Mouse (Mus musculus) T-cell, adult 2 months (primary cell): ENCODE data around the gene Foxk1.

ENCODE experiments used
- DNase-seq: peaks from one replicate; pipeline ENCODE4 v3.0.0; 2022; ENCODE audit warnings: low spot score

Gene Foxk1

DNA sequence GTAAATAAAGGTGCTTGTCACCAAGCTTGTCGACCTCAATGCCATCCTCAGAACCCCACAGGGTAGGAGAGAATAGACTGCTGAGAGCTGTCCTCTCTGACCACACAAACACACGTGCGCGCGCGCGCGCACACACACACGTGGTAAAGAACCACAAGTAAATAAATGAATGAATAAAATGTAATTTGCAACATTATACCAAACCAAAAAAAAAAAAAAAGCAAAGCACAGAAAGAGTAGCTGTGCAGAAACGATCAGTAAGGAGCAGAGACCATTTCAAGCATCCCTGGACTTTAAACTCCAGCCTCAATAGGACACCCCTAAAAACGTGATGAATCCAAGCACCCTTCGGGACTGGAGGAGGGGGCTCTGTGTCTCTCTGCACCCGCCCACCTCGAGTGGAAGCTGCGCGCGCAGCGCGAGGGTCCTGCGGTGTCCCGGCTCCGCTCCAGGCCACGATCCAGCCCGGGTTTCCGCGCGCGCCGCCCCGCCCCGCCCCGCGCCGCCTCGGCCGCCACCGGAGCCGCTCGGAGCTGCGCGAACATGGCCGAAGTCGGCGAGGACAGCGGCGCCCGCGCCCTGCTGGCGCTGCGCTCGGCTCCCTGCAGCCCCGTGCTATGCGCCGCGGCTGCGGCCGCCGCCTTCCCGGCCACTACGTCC lies at the start of gene Foxk1:
Foxk1 (plus strand) TSS at position 517 of the 660 bp plus-strand sequence.
- peak; percentile 85 for DNase-seq

DNA sequence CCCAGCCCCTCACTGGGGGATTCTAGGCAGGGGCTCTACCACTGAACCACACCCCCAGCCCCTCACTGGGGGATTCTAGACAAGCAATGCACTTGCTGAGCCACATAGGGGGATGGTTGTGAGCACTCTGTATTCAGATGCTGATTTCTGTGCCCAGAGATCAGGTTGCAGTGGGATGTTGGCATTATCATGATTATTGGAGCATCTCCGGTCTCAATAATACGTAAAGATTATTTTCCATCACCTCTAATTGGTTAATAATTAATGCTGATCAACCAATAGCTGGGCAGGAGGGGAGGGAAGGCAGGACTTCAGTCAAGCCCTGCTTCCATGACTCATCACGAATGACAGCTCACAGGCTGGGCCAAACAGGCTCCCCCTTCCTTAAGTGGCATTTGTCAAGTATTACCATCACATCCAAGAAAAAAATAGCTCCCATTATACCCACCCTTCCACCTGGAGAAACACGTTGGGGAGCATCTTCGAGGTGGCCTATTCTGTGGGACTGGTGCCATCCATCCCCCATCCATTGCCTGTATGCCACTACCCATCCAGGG lies 48.9 kb upstream of the Foxk1 start:
- no peak for DNase-seq

DNA sequence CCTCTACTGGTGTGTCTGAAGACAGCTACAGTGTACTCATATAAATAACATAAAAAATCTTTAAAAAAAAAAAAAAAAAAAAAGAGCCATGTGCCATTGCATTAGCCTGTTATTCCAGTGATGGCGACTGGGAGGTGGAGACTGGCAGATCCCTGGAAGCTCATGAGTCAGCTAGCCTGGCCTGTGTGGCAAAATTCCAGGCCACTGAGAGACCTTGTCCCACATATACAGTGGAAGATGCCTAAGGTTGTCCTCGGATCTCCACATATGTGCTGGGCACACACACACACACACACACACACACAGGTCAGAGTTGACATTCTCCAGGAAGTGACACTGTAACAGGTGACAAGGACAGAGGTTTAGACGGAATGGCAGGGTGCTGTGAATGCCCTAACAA lies 46.2 kb upstream of the Foxk1 start:
- DNase-seq: no peak

DNA sequence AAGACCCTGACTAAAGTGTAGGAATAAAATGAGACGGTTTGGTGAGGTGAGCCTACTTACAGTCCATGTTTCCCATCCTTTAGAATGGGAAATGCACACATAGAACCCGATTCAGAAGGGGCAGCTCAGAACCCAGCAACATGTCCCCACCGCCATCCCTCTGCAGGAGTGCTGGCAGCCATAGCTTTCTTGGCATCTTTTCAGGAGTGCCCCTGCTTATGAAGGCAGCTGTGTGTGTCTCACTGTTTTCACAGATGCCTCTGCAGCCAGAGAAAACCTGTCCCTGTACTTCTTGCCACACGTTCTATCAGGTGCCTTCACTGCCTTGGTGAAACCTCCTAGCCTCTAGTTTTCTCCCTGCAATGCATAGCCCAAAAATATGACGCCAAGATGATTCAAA lies 40.1 kb upstream of the Foxk1 start:
- no peak for DNase-seq

DNA sequence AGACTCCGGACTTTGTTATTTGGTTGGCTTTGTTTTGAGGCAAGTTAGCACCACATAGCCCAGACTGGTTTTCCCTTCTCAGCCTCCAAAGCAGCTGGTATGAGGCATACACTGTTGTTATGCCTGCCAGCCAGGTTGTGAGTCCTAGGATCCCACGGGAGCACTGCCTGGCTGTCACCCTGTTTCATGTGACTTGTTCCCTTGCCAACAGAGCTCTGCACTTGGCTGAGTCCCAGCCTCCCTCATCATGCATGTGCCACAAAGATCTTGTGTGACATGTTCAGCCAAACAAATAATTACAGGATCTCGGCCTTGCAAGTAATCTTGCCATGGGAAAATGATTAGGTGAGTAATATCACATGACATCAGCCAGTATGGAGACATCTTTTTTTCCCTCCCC lies 38.4 kb upstream of the Foxk1 start:
- DNase-seq: no peak

DNA sequence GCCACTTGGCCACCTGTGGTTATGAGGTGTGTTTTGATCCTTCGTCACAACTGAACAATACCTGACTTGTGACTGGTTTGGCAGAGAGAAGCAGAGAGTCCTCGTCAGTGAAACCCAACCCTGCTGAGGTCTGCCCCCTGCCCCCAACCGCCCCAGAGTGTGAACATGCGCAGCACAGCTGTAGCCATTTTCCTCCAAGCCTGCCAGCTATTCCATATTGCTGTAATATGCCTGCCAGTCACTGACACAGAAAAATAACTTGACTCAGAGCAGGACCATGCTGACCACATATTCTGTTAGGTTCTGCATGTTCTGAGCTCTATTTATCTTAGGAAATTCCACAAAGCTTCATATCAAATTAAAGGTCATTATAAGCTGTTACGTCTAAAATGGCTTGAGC lies 37.2 kb upstream of the Foxk1 start:
- no peak for DNase-seq

DNA sequence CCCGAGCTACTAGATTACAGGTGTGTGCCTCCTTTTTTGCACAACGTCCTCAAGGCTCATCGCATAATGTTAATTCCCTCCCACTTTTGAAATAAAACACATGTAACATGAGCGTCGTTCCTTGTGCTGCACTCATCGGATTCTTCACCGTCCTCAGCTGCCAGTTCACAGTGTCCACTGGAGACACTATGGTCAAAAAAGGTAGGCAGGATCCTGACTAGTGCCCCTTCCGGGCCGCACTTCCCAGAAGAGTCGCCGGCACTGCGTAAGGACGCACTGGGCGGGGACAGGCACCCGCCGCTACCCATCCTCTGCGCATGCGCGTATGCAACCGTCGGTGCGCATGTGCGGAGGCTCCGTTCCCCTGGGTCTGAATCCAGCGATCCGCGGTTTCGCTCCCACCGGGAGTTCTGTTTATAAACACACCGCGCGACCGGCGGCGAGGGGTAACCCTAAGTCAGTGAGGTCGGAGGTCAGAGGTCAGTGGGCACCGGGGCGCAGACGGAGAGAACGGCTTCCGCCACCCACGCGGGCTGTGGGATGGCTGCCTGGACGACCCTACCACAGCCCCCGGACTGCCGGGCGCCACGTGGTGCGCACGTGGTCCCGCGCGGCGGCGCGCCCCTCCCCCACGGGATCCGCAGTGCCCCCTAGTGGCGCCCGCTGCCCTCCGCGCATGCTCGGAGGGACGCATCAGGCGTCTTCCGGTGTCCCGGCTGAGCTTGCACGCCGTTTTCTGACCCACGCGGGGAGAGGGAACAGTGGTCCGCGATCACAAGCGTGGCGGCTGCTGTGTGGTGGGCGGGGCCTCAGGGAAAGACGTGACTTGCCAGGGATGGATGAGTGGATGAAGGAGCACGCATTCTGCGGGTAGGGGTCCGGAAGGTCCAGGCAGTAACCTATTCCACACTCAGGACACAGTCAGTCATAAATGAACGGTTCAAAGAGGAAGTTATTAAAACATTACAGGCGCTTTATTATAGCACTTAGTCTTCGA lies 33.9 kb upstream of the Foxk1 start:
- peak; percentile 97 for DNase-seq

DNA sequence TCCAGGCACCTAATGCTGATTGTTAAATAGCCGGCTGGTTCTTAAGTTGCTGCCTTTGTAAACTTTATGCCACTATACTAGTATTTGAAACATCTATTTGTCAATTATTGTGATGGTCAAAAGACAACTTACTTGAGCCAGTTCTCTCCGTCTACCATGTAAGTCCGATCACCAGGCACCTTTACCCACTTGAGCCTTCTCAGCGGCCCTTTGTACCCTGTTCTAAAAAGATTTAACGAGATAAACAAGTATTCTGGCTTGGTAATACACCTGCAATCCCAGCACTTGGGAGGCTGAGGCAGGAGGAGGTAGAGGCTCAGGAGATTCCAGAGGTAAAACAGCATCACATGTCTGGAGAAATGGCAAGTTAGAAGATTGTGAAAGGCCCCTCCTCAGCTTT lies 33.2 kb upstream of the Foxk1 start:
- no peak for DNase-seq

DNA sequence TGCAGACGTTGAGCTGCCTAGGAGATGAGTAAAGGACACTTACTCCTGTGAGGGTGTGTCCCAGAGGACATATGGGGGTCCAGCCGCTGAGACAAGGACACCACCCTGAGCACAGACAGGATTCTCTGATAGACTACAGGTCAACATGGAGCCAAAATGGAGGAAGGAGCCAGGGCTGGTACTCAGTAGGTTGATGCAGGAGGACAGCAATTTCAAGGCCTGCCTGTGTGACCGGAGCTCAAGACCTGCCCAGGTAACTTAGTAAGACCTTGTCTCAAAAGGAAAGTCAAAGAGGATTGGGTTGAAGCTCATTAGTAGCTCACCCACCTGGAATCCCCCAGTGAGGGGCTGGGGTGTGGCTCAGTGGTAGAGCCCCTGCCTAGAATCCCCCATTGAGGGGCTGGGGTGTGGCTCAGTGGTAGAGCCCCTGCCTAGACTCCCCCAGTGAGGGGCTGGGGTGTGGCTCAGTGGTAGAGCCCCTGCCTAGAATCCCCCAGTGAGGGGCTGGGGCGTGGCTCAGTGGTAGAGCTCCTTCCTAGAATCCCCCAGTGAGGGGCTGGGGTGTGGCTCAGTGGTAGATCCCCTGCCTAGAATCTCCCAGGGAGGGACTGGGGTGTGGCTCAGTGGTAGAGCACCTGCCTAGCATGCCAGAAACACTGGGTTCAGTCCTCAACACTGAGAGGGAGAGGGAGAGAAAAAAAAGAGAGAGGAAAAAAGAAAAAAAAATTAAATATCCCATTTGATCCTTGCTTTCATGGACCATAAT lies 30.7 kb upstream of the Foxk1 start:
- no peak for DNase-seq

DNA sequence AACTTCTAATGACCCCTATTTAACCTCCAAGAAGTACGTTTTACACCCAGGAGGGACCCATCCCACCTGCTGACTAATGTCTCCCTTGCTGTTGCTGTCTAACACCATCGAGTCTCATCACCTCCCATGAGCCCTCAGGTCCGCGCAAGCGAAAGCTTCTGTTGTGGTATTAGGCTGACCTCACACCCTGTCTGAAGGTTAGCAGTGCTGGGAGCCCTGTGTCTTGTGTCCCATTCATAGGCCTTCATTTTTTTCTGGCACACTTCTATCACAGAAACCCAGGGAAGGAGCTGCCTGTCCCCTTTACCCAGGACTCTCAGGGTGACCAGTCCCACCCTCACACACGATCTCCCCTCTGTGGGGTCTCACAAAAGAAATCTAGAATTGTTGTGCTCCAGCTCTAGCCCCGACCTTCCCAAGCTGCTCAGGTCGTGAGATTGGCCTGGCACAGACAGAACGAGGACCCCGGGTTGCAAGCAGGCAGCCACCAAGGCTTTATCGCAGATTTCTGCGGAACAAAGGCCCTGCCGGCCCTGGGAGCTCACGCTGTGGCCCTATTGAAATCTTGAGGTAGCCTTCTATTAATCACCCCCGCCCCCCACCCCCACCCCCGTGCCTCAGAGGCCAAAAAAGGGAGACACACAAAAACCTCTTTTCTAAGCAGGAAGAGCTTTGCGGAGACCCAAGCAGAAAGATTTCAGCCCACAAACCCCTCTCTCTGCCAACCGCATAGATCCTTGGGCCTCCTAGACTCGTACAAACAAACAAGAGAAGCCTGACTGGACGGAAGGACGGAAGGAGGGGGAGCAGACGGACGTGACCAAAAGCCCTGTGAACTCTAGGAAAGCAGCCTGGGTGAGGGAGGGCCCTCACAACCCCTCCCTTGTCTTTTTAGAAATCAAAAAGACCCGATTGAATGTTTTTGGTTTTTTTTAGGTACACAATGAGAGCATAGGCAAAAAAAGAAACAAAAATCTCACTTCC lies 29.8 kb upstream of the Foxk1 start:
- DNase-seq: peak; percentile 31

DNA sequence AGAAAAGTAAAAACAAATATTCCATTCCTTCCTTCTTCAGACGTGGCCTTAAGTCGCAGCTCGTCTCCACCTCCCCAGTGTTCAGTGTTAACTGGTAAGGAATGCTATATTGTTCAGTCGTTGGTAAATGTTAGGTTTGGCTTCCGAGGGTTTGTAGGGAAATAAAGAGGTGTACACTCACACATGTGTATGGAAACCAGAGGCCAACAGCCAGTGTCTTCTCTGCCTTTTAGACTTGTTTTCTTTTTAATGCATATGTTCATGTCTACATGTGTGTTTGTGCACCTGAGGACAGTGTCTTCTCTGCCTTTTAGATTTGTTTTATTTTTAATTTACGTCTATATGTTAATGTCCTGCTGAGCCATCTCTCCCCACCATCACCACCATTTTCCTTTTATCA lies 29.1 kb upstream of the Foxk1 start:
- DNase-seq: no peak

DNA sequence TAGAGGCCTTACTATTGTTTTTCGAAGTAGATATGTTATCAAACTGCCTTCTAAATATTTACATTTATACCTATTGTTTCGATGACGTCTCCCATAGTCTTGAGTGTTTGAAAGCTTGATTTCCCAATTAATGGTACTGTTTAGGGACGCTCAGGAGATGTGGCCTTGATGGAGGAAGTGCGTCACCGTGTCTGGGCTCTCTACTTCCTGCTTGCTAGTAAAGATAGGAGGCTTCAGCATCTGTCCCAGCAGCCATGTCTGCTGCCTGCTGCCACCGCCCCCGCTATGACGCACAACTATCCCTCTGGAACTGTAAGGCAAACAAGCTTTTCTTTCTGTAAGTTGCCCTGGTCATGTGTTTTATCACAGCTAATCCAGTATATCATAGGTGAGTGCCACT lies 27.0 kb upstream of the Foxk1 start:
- no peak for DNase-seq

DNA sequence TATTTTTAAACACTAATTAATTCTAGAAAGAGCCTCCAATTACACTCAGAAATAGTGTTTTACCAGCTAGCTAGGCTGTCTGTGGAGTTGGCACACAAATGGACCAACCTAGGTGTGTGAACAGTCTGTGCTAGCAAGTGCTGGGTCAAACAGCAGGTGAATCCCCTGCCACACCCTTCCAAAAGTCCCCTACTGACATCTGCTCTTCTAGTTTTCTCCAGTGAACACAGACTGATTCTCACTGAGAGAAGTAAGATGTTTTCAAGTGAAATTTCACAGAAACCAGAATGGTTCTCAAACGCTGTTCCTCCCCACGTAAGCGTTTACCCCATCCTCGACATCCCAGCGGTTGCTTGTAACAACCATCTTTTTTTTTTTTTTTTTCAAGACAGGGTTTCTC lies 25.7 kb upstream of the Foxk1 start:
- DNase-seq: no peak

DNA sequence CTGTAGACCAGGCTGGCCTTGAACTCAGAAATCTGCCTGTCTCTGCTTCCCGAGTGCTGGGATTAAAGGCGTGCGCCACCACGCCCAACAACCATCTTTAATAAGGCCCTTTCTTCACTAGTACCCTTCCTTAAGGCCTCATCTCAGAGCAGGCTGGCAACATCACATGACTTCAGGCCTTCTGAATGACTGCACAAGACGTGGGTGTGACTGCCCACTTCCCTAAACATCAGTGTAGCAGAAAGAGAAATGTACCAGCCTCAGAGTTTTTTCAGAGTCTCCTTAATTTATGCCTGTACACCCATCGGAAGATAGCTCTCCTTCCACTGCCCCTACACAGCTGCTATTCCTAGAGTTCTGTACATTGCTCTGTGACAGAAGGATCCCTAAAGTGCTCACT lies 25.2 kb upstream of the Foxk1 start:
- DNase-seq: peak; percentile 41

DNA sequence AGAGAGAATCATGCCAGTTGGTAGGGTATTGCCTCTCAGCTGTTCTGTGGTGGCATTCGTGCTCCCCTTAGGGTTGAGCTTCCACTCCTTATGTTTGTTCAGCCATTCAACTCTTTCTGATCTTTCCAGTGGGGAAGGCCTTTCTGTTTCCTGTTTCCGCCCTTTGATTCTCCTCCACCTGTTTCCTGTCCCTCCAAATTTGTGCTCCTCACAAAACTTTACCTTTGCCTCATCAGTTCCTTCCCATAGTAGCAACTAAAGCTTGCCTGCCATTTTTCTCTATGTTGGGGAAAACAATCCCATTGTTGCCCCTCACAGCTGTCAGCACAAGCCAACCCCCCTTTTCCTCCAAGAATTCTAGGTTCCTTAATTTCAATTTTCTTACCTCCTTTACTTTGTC lies 23.2 kb upstream of the Foxk1 start:
- no peak for DNase-seq

DNA sequence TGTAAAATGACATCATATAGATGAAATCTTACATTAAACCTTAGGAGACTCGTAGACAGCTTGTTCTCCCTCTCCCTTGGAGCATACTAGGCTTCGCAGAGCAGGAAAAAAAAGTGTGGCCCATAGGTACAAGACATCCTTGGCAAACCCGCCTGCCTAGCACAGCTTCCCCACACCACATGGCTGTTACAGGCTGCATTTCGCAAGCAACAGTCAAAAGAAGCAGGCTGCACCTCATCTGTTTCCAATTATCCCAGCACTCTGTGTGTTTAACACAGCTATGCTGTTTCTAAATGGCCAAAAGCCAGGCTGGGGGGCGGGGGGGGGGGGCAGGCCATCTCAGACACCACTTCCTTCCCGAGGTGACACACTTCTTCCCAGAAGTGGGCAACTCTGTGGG lies 20.8 kb upstream of the Foxk1 start:
- no peak for DNase-seq

DNA sequence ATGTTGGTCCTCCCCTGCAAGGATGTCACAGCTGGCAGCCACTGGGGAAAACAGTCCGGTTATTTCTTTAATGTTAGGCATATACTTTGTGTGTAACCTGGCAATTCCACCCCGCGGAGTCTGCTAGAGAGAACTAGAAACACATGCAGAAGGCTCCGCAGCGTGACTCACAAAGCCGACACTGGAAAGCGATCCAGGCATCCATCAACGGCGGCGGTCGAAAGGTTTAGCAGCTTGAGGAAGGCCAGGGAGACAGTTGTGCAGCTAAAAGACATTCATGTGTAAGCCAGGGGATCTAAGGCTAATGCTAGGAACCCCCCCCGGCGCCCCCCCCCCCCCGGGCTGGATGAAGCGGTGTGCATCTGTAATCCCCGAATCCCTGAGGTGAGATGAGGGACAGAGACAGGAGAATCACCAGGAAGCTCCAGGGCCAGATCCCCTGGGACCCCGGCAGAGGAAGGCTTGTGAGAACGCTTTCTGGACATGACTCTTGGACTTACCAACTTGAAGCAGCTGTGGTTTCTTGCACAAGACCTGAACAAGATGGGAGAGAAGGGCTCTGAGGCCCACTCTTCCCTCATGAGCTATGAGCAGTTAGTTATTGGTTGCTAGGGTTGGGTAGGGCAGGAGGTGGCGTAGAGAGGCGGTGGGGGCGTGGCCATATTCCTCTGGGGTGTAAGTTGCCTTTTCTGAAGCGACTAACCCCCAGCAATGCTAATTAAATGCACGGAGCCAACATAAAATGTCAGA lies 16.2 kb upstream of the Foxk1 start:
- DNase-seq: no peak

DNA sequence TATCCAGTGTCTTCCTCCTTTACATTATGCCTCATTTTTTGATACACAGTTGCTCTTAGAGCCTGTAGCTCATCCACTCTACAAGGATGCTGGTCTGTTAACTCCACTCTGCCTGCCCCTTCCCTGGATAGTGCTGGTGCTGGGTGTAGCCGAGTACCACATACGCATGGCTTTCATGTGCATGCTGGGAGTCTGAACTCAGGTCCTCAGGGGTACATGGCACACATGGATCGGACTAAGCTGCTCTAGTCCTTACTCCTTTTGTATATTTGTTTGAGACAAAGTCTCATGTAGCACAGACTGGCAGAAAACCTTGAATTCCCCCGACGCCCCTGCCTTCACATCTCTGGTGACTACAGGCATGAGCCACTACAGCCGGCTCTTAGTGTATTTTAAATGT lies 15.0 kb upstream of the Foxk1 start:
- no peak for DNase-seq

DNA sequence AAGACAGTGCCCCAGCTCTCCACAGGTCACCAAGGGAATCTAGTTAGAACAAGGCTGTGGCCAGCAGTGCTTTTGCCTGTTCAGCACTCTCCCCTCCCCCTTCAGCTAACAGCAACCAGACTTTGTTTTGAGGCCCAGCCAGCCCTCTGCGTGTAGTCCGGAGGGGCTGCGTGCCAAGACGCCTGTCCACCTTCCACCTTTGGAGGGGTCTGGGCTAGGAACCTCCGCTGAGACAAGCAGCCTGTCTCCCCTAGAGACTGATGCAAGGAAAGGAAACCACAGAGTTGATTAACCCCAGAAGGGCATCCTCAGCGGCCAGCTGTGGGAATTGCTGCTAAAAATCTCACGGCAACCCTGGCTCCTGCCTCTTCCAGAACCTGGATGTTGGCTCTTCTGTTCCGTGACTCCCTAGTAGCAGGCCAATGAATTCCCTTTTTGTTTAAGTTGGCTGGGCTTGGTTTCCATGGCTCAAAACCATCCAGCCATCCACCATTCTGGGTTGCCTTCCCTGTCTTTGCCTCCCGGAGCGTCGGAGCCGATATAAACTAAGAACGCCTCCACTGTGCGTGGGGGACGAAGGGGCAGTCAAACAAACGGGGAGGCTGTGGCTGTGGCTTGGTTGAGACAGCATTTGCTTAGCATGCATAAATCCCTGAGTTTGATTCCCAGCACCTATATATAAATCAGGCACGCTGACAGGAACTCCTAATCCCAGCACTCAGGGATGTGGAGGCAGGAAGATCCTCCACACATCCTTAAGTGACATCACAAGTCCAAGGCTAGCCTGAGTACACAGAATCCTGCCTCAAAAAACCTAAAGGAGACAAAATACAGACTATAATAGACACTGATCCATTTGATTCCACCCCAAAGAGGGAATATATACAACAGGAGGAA lies 14.3 kb upstream of the Foxk1 start:
- DNase-seq: no peak
